Mouse (Mus musculus) neural tube, embryonic 13.5 days (tissue): ENCODE results near the gene Dnajc11. TPM values are rescaled to one million over a fixed set of nuclear protein-coding genes. Genes with fewer than 3 reads are reported as not detected.

ENCODE experiments used
- ATAC-seq: fragments of 200-750 bp; cut with Nextera tagmentation; 2 replicates; pipeline ENCODE4 v1.8.0; 2017; ENCODE audit warnings: low read depth, mild to moderate bottlenecking, moderate TSS enrichment, moderate library complexity
- H3K27ac ChIP-seq: fragments of 300-500 bp; sonication (generic); replicated peaks from 2 replicates; pipeline ENCODE4 v1.5.1; 2015; ENCODE audit warnings: moderate library complexity, mild to moderate bottlenecking, inconsistent platforms
- H3K27me3 ChIP-seq: fragments of 300-500 bp; sonication (generic); 2 replicates; pipeline ENCODE4 v1.6.1; 2015; ENCODE audit warnings: mild to moderate bottlenecking, inconsistent platforms
- H3K36me3 ChIP-seq: fragments of 300-500 bp; sonication (generic); 2 replicates; pipeline ENCODE4 v1.6.1; 2015; ENCODE audit warnings: mild to moderate bottlenecking, inconsistent platforms
- H3K4me1 ChIP-seq: fragments of 300-500 bp; sonication (generic); replicated peaks from 2 replicates; pipeline ENCODE4 v1.6.1; 2015; ENCODE audit warnings: inconsistent platforms
- H3K4me2 ChIP-seq: fragments of 300-500 bp; sonication (generic); 2 replicates; pipeline ENCODE4 v1.6.1; 2015; ENCODE audit warnings: inconsistent platforms, mild to moderate bottlenecking, moderate library complexity
- H3K4me3 ChIP-seq: fragments of 300-500 bp; sonication (generic); 2 replicates; pipeline ENCODE4 v1.5.1; 2015; ENCODE audit warnings: mild to moderate bottlenecking, inconsistent platforms
- H3K9ac ChIP-seq: fragments of 300-500 bp; sonication (generic); 2 replicates; pipeline ENCODE4 v1.6.1; 2015; ENCODE audit warnings: moderate library complexity, mild to moderate bottlenecking, inconsistent platforms
- H3K9me3 ChIP-seq: fragments of 300-500 bp; sonication (generic); 2 replicates; pipeline ENCODE4 v1.6.1; 2016; ENCODE audit warnings: inconsistent platforms
- WGBS: fragments of 180-500 bp; shearing (Covaris S2); methylation state at CpG from one replicate; pipeline ENCODE4 v1.1.7; 2015; 5-methylcytosine and 5-hydroxymethylcytosine counted together
- polyA plus RNA-seq: library from polyadenylated mRNA; unstranded; fragments of >200 nt; fragmentation: Nextera tagmentation; extraction: Ambion mirVana; gene quantifications from 2 replicates; pipeline ENCODE4 v1.2.1, GENCODE M21; 2015

Gene Dnajc11
- polyA plus RNA-seq, 1 experiment from 2014 or later = 79.6 TPM

DNA sequence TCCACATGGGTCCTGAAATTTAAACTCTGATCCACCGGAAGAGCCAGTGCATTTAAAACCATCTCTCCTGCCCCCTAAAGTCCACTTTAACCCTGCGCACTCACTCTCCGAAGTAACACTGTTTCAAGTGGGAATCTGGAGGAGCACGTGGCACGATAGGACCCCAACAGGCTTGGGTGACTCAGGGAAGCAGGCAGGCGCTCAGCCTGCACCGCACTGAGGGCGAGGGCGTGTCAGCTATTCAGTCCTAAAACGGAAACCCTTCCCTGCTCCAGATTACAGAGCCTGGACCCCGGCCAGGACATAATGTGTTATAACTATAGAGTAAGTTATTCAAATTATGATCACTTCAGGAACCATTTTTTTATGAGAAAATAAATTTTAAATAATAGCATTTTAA, 29.4 kb upstream of the Dnajc11 start:
- no peak overlapping the region for H3K9ac ChIP-seq
- 53% methylated on average over 11 of the region's 11 CpGs for WGBS
- H3K27ac ChIP-seq = no peak overlapping the region

DNA sequence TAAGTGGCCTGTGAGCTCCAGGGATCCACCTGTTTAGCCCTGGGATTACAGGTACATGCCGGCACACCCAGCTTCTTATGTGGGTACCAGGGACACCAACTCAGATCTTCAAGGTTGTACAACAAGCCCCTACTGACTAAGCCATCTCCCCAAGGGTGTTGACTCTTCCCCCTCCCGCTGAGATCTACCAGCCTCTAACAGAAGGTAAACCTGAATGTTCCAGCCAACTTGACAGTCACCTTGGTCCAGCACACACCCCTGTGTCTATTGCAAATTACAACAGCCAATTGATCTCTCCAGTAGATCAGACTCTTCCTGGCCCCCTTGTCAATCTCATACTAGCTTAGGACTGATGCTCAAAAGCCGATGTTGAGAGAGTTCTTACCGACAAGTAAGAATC, 27.9 kb upstream of the Dnajc11 start:
- no peaks in the 10 kb centered on the region for H3K9me3 ChIP-seq
- H3K27me3 ChIP-seq = no peaks in the 10 kb centered on the region; the same call in 1 of the 2 replicates
- no peak overlapping the region for H3K9ac ChIP-seq
- no peak overlapping the region for H3K4me2 ChIP-seq
- WGBS = 74% methylated on average over 4 of the region's 4 CpGs
- H3K4me3 ChIP-seq = no peak overlapping the region
- no peaks in the 10 kb centered on the region for H3K36me3 ChIP-seq
- ATAC-seq = no peak
- peaks cover 29% of the 10 kb centered on the region for H3K4me1 ChIP-seq
- H3K27ac ChIP-seq = no peak overlapping the region

More for the DNA sequence above, 29.4 kb upstream of the Dnajc11 start:
- no peak for ATAC-seq
- H3K36me3 ChIP-seq = no peaks in the 10 kb centered on the region
- no peaks in the 10 kb centered on the region; the same call in 1 of the 2 replicates for H3K27me3 ChIP-seq
- peaks cover 30% of the 10 kb centered on the region for H3K4me1 ChIP-seq
- no peaks in the 10 kb centered on the region for H3K9me3 ChIP-seq
- H3K4me3 ChIP-seq = no peak overlapping the region
- H3K4me2 ChIP-seq = no peak overlapping the region

DNA sequence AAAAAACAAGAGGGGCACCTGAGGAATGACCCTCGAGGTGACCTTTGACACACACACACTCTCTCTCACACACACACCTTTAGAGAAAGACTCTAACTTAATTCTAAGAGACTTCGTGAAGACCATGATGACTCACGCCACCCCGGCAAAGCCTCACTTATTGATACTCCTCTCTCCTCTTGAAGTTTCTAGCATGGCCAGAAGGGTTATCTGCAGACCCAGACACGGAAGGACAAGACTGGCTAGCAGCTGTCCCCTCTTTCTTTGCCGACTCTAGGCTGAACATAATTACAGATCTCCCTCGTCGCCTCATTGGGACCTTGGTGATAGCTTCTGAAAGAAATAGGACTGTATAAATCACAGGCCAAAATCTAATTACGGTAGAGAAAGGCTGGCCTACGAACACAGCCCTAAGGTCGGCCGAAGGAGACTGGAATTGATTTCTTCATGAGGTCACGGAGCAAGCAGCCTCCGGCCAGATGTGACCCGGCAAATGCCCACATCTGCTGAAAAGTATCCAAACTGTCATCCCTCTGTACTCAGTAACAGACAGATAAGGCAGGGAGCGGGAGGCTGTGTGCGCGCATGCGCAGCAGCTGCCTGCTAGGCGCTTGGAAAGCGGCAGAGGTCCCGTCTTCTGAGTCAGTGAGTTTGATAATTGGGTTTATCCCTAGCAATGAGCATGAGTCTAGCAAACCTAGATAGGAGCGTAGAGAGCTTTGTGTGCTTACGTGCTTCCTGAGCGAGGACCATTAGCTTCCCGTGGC, 25.7 kb upstream of the Dnajc11 start:
- Histone ChIP-seq H3K9me3 (no peaks in the 10 kb centered on the region), H3K4me3 (no peak overlapping the region), H3K27ac (no peak overlapping the region), H3K4me2 (no peak overlapping the region), H3K36me3 (no peaks in the 10 kb centered on the region), H3K9ac (no peak overlapping the region), H3K27me3 (no peaks in the 10 kb centered on the region), H3K4me1 (peaks cover 29% of the 10 kb centered on the region)
- peak; percentile 47; the same call in 1 of the 2 replicates for ATAC-seq
- 70% methylated on average over 26 of the region's 26 CpGs for WGBS

DNA sequence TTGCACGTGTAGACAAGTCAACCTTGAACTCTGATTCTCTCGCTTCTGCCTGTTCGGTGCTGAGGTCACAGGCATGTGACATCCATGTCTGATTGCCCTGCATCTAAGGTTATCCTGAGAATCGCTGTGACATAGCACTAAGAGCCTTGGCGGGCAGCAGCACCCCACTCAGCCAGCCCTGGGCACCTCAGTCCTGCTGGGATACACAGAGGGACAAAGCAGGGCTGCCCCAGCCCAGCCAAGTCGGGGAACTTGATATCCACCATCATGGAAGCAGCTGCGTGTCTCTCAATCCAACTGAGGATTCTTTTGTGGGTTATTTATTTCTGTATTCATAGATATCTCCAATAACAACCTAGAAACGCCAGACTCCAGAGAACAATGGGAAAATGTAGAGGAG, 24.7 kb upstream of the Dnajc11 start:
- ATAC-seq = no peak
- WGBS = 74% methylated on average over 8 of the region's 8 CpGs
- no peak overlapping the region for H3K9ac ChIP-seq
- H3K27me3 ChIP-seq = no peaks in the 10 kb centered on the region
- no peak overlapping the region; the same call in 1 of the 2 replicates for H3K27ac ChIP-seq
- H3K36me3 ChIP-seq = no peaks in the 10 kb centered on the region
- no peak overlapping the region for H3K4me2 ChIP-seq
- H3K4me3 ChIP-seq = no peak overlapping the region
- H3K4me1 ChIP-seq = peaks cover 29% of the 10 kb centered on the region
- no peaks in the 10 kb centered on the region for H3K9me3 ChIP-seq

DNA sequence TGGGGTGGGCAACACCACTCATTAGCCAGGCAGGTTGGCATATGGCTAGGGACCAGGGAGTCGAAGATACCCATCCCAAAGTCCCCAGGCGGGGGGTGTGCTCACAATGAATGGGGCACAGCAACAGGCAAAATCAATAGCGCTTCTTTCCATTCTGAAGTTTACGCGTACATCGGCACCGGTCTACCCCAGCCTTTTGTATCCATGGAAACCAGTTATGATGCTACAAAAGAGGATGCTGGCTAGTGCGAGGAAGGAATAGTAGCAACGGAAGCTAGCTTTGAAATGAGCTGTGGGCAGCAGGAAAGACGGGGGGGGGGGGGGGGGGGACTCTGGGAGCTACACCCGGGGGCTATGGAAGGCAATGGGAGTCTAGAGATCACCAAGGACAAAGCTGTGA, 17.2 kb upstream of the Dnajc11 start:
- H3K4me2 ChIP-seq = no peak overlapping the region
- no peaks in the 10 kb centered on the region for H3K36me3 ChIP-seq
- no peak overlapping the region for H3K27ac ChIP-seq
- no peaks in the 10 kb centered on the region; the same call in 1 of the 2 replicates for H3K4me1 ChIP-seq
- no peak for ATAC-seq
- no peaks in the 10 kb centered on the region for H3K9me3 ChIP-seq
- no peak overlapping the region for H3K4me3 ChIP-seq
- 74% methylated on average over 11 of the region's 11 CpGs for WGBS
- H3K9ac ChIP-seq = no peak overlapping the region
- no peaks in the 10 kb centered on the region for H3K27me3 ChIP-seq

DNA sequence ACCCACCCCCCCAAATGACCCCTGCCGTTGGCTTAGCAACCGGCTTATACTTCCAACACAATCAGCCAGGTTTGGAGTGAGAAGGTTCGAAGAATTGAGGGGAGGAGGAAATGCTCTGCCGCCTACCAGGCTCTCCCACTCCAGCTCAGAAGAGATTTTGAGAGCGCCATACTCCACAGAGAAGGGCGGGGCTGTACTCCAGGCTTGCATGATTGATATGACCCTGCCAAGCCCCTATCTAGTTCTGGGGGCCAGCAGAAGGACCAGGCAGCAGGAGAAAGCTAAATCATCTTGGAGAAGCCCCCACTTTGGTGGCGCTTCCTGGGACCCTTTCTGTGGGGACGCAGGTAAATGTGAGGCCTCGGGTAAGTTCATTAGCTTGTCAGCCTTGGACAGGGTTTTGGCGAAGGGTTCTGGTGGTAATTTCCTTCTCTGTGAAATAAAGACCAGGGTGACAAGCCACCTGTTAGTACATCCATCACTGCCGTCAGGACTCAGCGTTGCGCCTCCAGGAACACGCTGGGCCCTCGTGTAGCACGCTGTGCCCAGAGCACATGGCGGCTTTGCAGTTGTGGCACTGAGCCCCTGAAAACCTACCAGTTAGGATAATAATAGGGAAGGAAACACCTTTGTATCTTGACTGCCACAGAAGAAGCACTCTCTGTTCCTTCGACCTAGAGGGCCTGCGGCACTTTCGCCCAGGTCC, 14.2 kb upstream of the Dnajc11 start:
- ATAC-seq = no peak
- 73% methylated on average over 20 of the region's 20 CpGs for WGBS

DNA sequence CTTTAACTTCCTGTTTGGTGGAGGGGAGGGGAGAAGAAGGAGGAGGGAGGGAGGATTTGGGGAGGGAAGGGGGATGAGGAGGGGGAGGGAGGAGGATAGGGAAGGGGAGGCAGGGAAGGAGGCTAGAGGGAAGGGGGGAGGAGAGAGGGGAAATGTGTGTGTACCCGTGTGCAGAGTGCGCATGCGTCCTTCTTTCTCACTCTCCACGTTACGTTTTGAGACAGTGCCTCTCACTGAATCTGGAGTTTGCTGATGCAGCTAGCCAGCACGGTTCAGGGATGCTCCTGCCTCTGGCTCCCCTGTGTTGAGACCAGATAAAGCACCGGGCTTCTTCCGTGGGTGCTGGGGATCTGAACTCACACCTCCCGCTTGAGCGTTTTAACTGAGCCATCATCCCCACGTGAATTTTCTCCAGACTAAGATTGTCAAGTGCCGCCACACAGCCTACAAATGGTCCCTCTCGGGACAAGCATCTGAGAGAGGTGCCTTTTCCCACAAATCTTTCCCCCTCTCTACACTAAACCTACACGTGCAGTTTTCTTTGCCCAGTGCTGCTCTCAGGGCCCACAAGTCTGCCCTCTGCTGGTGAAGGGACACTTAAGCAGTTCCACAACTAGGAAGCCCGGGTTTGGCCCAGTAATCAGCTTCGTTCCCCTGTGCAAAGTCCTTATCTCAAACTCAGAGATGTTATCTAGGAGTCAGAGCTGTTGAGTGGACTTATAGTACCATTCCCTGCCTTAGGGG, 13.4 kb upstream of the Dnajc11 start:
- Histone ChIP-seq H3K9ac (no peak overlapping the region), H3K4me3 (peak overlapping the region; percentile 22), H3K27me3 (no peaks in the 10 kb centered on the region), H3K4me1 (no peaks in the 10 kb centered on the region; the same call in 1 of the 2 replicates), H3K4me2 (peak overlapping the region; percentile 50), H3K9me3 (no peaks in the 10 kb centered on the region), H3K36me3 (no peaks in the 10 kb centered on the region), H3K27ac (no peak overlapping the region)
- ATAC-seq = 0 out of 2 replicates have a peak, but pooled peaks have one; percentile 43
- whole genome bisulfite sequencing = 26% methylated on average over 16 of the region's 16 CpGs

More for the DNA sequence above, 14.2 kb upstream of the Dnajc11 start:
- no peak overlapping the region for H3K4me3 ChIP-seq
- no peak overlapping the region for H3K27ac ChIP-seq
- H3K9ac ChIP-seq = no peak overlapping the region
- H3K36me3 ChIP-seq = no peaks in the 10 kb centered on the region
- no peaks in the 10 kb centered on the region for H3K9me3 ChIP-seq
- H3K4me2 ChIP-seq = no peak overlapping the region
- H3K4me1 ChIP-seq = no peaks in the 10 kb centered on the region; the same call in 1 of the 2 replicates
- H3K27me3 ChIP-seq = no peaks in the 10 kb centered on the region

DNA sequence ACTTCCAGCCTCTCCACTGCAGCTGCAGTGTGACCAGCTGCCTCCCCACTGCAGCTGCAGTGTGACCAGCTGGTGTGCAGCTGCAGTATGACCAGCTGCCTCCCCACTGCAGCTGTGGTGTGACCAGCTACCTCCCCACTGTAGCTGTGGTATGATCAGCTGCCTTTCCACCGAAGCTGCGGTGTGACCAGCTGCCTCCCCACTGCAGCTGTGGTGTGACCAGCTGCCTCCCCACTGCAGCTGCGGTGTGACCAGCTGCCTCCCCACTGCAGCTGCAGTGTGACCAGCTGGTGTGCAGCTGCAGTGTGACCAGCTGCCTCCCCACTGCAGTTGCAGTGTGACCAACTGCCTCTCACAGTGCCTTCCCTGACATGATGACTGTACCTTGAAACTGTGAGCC, 11.4 kb upstream of the Dnajc11 start:
- no peak for ATAC-seq
- no peak overlapping the region for H3K27ac ChIP-seq

DNA sequence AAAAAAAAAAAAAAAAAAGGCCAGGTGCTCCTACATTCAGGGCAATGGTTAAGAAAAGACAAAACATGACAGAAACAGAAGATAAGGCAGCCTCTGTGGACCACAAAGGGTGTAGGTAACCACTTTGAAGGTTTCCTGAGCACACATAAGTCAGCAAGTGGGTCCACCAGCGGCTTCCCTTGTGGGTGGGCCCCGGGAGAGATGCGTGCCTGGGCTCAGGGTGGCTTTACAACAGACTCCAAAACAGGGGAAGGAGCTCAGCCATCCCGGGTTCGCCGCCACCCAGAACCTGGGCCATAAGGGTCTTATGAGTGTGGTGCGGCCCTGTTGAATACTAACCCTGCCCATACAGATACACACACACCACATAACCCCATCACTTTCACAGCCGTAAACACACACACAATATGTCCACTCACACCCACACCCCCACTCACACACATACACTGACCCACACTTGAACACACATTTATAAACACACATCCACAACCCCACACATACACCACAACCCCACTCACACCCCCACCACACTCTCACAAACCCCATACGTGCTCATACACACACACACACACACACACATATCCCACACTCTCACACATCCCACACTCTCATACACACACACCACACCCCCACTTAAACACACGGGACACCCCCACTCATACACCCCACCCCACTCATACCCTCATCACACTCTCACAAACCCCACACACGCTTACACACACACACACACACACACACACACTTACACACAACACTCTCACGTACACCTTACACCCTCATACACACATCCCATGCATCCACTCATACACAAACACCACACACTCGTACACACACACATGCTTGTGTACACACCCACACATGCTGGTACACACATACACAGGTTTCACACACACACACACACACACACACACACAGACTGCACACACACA, 651 bp upstream of the Dnajc11 start:
- WGBS = 76% methylated on average over 13 of the region's 13 CpGs
- Histone ChIP-seq H3K9me3 (no peaks in the 10 kb centered on the region), H3K4me3 (peak overlapping the region; percentile 100; the same call in 1 of the 2 replicates), H3K36me3 (no peaks in the 10 kb centered on the region), H3K9ac (no peak overlapping the region), H3K27ac (no peak overlapping the region), H3K4me2 (no peak overlapping the region), H3K4me1 (peaks cover 21% of the 10 kb centered on the region), H3K27me3 (no peaks in the 10 kb centered on the region)
- ATAC-seq = peak; percentile 79

More for the DNA sequence above, 11.4 kb upstream of the Dnajc11 start:
- Histone ChIP-seq H3K36me3 (no peaks in the 10 kb centered on the region), H3K9me3 (no peaks in the 10 kb centered on the region), H3K27me3 (no peaks in the 10 kb centered on the region), H3K4me3 (no peak overlapping the region), H3K9ac (no peak overlapping the region), H3K4me2 (no peak overlapping the region), H3K4me1 (no peaks in the 10 kb centered on the region; the same call in 1 of the 2 replicates)
- 92% methylated on average over 3 of the region's 3 CpGs for WGBS

DNA sequence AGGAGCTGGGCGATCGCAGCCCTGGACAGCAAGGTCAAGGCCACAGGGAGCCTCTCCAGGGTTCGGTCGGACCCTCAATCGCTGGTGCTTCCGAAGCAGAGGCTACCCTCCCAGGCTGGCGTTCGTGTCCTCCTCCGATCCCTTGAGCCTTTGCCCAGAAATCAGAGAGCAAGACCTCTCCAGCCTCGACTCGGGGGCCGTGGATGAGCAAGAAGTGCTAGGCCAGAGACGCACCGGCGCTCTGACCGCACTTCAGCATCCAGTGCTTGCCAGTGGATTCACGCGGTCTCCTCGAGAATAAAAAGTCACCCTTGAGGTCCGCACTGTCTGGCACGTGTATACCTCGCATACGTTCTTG, 703 bp downstream of the Dnajc11 start:
- Histone ChIP-seq H3K4me1 (peaks cover 21% of the 10 kb centered on the region), H3K9ac (peak overlapping the region; percentile 95), H3K36me3 (no peaks in the 10 kb centered on the region), H3K27ac (0 out of 2 replicates have a peak overlapping the region, but pooled peaks have one; percentile 70), H3K27me3 (no peaks in the 10 kb centered on the region), H3K9me3 (no peaks in the 10 kb centered on the region), H3K4me2 (peak overlapping the region; percentile 99), H3K4me3 (peak overlapping the region; percentile 100)
- WGBS = 1% methylated on average over 23 of the region's 23 CpGs
- peak; percentile 33; the same call in 1 of the 2 replicates for ATAC-seq

DNA sequence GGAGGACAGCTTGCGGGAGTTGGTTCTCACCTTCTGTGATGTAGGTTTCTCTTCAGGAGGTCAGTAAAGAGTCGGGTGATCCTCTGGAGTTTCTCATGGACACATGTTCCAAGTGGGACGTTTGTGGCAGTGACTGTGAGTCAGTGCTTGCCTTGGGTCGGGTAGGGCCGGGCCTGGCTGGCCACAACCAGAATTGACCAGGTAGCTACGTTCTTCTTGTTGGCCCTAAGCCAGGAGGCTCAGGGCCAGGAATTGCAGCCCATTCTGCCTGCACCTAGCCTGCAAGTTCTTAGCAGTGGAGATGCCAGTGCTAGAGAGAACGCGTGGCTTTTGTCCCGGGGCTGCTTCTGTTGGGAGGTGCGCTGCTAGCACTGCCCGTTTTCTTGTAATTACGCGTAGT, 4.0 kb downstream of the Dnajc11 start:
- Histone ChIP-seq H3K4me3 (no peak overlapping the region), H3K4me2 (no peak overlapping the region), H3K9ac (no peak overlapping the region), H3K27ac (no peak overlapping the region), H3K36me3 (no peaks in the 10 kb centered on the region), H3K9me3 (no peaks in the 10 kb centered on the region), H3K27me3 (no peaks in the 10 kb centered on the region), H3K4me1 (peaks cover 21% of the 10 kb centered on the region)
- 91% methylated on average over 13 of the region's 13 CpGs for WGBS
- ATAC-seq = no peak
